Comparison of ENCODE assay signal across 2 mouse cellular contexts in the genomic region with DNA sequence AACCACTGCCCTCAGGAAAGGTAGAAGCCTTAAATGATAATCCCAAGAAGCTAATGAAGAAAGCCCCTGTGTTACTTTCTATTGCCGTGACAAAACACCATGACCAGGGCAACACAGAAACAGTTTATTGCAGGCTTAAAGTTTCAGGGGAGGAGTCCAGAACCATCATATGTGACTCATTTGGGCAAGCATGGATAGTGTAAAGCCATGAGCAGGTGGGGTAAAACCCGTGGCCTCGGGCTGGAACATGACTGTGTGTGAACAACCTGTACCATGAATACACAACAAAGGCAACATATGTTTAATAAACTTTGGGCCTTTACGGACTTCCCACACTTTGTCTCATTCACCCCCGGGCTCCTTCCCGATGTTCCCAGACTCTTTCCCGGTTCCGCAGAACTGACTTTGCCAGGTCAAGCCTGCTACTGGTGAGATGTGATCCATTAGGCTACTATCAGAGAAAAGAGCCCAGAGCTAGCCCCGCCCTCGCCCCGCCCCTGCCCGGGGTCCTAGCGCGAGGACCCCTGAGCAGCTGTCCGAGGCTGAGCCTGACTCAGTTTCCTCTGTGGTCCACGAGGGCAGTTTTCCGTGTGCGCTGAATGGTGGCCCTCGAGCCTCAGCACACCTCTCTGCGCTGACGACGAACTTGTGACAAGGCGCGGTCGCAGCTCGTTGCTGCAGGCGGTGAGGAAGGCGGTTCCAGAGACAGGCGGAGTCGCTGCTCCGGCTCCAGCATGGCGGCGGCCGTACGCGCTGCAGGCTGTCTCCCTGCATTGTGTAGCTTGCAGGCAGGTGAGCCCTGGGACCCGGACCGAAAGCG.
TF ChIP-seq lines count a peak whose summit lies in the region.

A gene (minus strand): TSS at position 401 of the 820 bp plus-strand sequence.
A gene (plus strand): TSS at position 529 of the 820 bp plus-strand sequence.

TF ChIP-seq in C2C12, 6 proteins besides CTCF, POLR2A, EP300 and RAD21 (continued from another document):
- TF ChIP-seq USF1 (IDR thresholded peaks at IDR 0.05; ENCODE audit: low read depth) (no peak), CEBPB (IDR thresholded peaks at IDR 0.05; ENCODE audit: low read depth) (no peak), MAX (IDR thresholded peaks at IDR 0.05) (peak; percentile 99), FOSL1 (IDR thresholded peaks at IDR 0.05; ENCODE audit: insufficient read depth, low read length, poor library complexity, severe bottlenecking) (no peak)
TF ChIP-seq in C2C12: peak in this region for 1.

TF ChIP-seq in myocyte, 11 proteins besides CTCF, POLR2A, EP300 and RAD21 (continued from another document):
- TF ChIP-seq MYOG (IDR thresholded peaks at IDR 0.05; ENCODE audit: control insufficient read depth in 1 of 3, insufficient read depth in 1 of 3, insufficient read length in 2 of 3, low read depth in 2 of 3) = peak in 1 of 3 experiments; percentile 27
- peak; percentile 78 for TF ChIP-seq POLR2AphosphoS2 (IDR thresholded peaks at IDR 0.05; ENCODE audit: insufficient read length, low read depth)
- TF ChIP-seq MAX (IDR thresholded peaks at IDR 0.05; ENCODE audit: low read depth) = peak; percentile 99
- TF ChIP-seq CEBPB (IDR thresholded peaks at IDR 0.05; ENCODE audit: insufficient read depth, poor library complexity, severe bottlenecking) = no peak
- peak in 1 of 3 experiments; percentile 1 for TF ChIP-seq MYOD1 (IDR thresholded peaks at IDR 0.05; ENCODE audit: control insufficient read depth in 1 of 3, insufficient read length in 2 of 3, low read depth in 2 of 3)
